Comparison of ENCODE assay signal across 12 mouse cellular contexts in the genomic region with DNA sequence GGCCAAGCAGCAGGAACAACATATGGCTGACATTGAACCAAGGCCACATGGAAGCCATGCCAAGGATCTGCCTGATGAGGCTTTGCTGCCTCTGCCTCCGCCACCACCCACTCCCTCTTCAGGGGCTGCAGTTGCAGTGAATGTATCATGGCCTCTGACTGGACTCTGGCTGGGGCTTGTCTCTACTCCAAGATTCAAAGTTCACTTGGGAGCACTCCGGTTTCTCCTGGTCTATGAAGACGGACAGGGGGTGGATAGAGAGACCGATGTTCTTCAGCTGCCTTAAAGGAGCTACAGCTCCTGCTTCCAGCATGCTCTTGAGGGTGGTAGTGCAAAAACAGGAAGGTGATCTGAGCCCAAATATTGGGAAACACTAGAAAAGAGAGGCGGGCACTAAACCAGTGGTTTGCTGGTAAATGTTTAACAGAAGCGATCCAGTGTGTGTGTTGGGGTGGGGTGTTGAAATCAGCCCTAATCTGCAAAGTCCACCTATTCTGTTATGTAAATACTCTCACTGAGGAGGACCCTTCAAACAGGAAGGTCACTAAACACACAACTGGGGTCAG. TPM values are rescaled to one million over a fixed set of nuclear protein-coding genes. Genes with fewer than 3 reads are reported as not detected.
A peak's percentile ranks its signal among the peaks of the same experiment; 100 is the strongest.
DNase-seq lines count a peak whose midpoint lies in the region; ATAC-seq and TF ChIP-seq lines count a peak whose summit lies in the region.
"Had no signal": no experiment of that assay in that cellular context is flagged by ENCODE, and none has a peak within 500 bp of the region (broad histone marks: within the 10 kb centered on the region; RNA-seq: fewer than 3 reads in every experiment).

No protein-coding gene starts in this region.

- TF ChIP-seq CTCF in embryonic fibroblast, embryonic 13.5 days (IDR thresholded peaks at IDR 0.05; ENCODE audit: borderline replicate concordance, insufficient read depth, low read length) = no peak
- no peak for TF ChIP-seq CTCF in liver, embryonic 14.5 days (IDR thresholded peaks at IDR 0.05; ENCODE audit: low read depth)

- peak overlapping the region; percentile 13; the same call in 1 of the 2 replicates for H3K4me2 ChIP-seq in liver, embryonic 14.5 days (ENCODE audit: low read depth)
- H3K4me2 ChIP-seq: heart, embryonic 12.5 days; neural tube, embryonic 13.5 days had no signal

- H3K36me3 ChIP-seq in liver, embryonic 14.5 days (replicated peaks; ENCODE audit: control insufficient read depth, insufficient read depth, low read depth) = no peaks in the 10 kb centered on the region
- H3K36me3 ChIP-seq: forebrain, embryonic 10.5 days; heart, embryonic 12.5 days; neural tube, embryonic 13.5 days had no signal

- peak; percentile 27; the same call in 1 of the 2 replicates for TF ChIP-seq POLR2A in embryonic fibroblast, embryonic 13.5 days (IDR thresholded peaks at IDR 0.05; ENCODE audit: low read depth, low read length)

- no peak overlapping the region for H3K9ac ChIP-seq in liver, embryonic 14.5 days (replicated peaks)
- H3K9ac ChIP-seq: heart, embryonic 12.5 days; neural tube, embryonic 13.5 days had no signal

- 42% methylated on average over 6 of the region's 6 CpGs for WGBS in liver, embryonic 14.5 days (ENCODE audit: insufficient replicate concordance)

- ATAC-seq in liver, embryonic 14.5 days (ENCODE audit: insufficient read depth) = peak; percentile 68
- ATAC-seq in megakaryocyte progenitor cell, adult 5-6 weeks (replicated peaks; ENCODE audit: poor library complexity) = peak; percentile 85

- DNase-seq in kidney, adult 18-20 months = peak; percentile 76
- no peak for DNase-seq in liver, embryonic 14.5 days (ENCODE audit: low read depth in 3 of 3, low spot score in 3 of 3)
- DNase-seq in neural tube, embryonic 10.5 days (ENCODE audit: extremely low spot score, low spot score) = no peak
- DNase-seq in layer of hippocampus, postnatal 36 days = no peak
- no peak for DNase-seq in testis, postnatal 10 days (ENCODE audit: low spot score)
- DNase-seq in thymus, postnatal 25 days = no peak
- DNase-seq: adrenal gland, adult 8-10 months had no signal

- no peak for TF ChIP-seq EP300 in liver, embryonic 14.5 days (IDR thresholded peaks at IDR 0.05; ENCODE audit: low read depth)

- no peak overlapping the region for H3K4me3 ChIP-seq in embryonic fibroblast, embryonic 13.5 days (ENCODE audit: insufficient read depth, low read length)
- no peak overlapping the region for H3K4me3 ChIP-seq in liver, embryonic 14.5 days (ENCODE audit: insufficient read depth in 1 of 2, low read depth in 2 of 2, low read length in 2 of 2)
- H3K4me3 ChIP-seq: forebrain, embryonic 10.5 days; heart, embryonic 12.5 days; neural tube, embryonic 13.5 days had no signal

- H3K9me3 ChIP-seq in liver, embryonic 14.5 days (ENCODE audit: control insufficient read depth, low read length) = no peaks in the 10 kb centered on the region
- H3K9me3 ChIP-seq: forebrain, embryonic 10.5 days; heart, embryonic 12.5 days; neural tube, embryonic 13.5 days had no signal

- peaks cover 3% of the 10 kb centered on the region; the same call in 1 of the 2 replicates for H3K4me1 ChIP-seq in embryonic fibroblast, embryonic 13.5 days (ENCODE audit: control insufficient read depth, insufficient read depth, low read length)
- H3K4me1 ChIP-seq in liver, embryonic 14.5 days (replicated peaks; ENCODE audit: control insufficient read depth in 2 of 2, insufficient read depth in 2 of 2, low read length in 1 of 2) = peaks cover 4 to 7% of the 10 kb centered on the region in 2 experiments; a peak in 3 of 4 replicates

- no peak overlapping the region for H3K27ac ChIP-seq in embryonic fibroblast, embryonic 13.5 days (ENCODE audit: insufficient read depth, low read length)
- H3K27ac ChIP-seq in liver, embryonic 14.5 days = peak overlapping the region; percentile 47
- H3K27ac ChIP-seq: forebrain, embryonic 10.5 days; neural tube, embryonic 13.5 days had no signal

- peaks cover 16% of the 10 kb centered on the region for H3K27me3 ChIP-seq in liver, embryonic 14.5 days (ENCODE audit: control insufficient read depth, insufficient read depth, low read length)

RNA-seq across cellular contexts. Expression of gene Rtkn, which starts 3.7 kb away (rescaled TPM):
- 13.4 and 15.4 TPM in 2 replicates for polyA plus RNA-seq in embryonic fibroblast, embryonic 13.5 days (2011; ENCODE audit: insufficient read length, low read depth, missing spikeins)
- 11.1 TPM in 2 replicates for polyA plus RNA-seq in liver, embryonic 14.5 days (2012; rRNA removed)
- 5.3 and 5.5 TPM in 2 replicates for polyA plus RNA-seq in liver, embryonic 14.5 days (2014; fragmentation: Nextera tagmentation; extraction: Ambion mirVana)
- 1.9 and 2.4 TPM in 2 replicates for total RNA-seq in megakaryocyte progenitor cell, adult 5-6 weeks (2015)
- total RNA-seq in megakaryocyte progenitor cell, adult 5-6 weeks (2017) = 2.2 and 2.4 TPM in 2 replicates
- 10 to 100 TPM; 75.9 to 90.3 TPM for total RNA-seq in layer of hippocampus, postnatal 36 days (2021)

RNA-seq across cellular contexts. Expression of gene Ino80b, which starts 6.3 kb away (rescaled TPM):
- 6.6 and 7.4 TPM in 2 replicates for polyA plus RNA-seq in embryonic fibroblast, embryonic 13.5 days (2011; ENCODE audit: insufficient read length, low read depth, missing spikeins)
- polyA plus RNA-seq in liver, embryonic 14.5 days (2012; rRNA removed) = 9.4 and 11.6 TPM in 2 replicates
- 4.4 and 5.2 TPM in 2 replicates for polyA plus RNA-seq in liver, embryonic 14.5 days (2014; fragmentation: Nextera tagmentation; extraction: Ambion mirVana)
- 20.7 and 24.4 TPM in 2 replicates for total RNA-seq in megakaryocyte progenitor cell, adult 5-6 weeks (2015)
- 35.5 and 44.4 TPM in 2 replicates for total RNA-seq in megakaryocyte progenitor cell, adult 5-6 weeks (2017)
- 10 to 100 TPM; 21.2 to 23.5 TPM for total RNA-seq in layer of hippocampus, postnatal 36 days (2021)

RNA-seq across cellular contexts. Expression of gene Wbp1, which starts 10.2 kb away (rescaled TPM):
- 37.3 and 44.5 TPM in 2 replicates for polyA plus RNA-seq in embryonic fibroblast, embryonic 13.5 days (2011; ENCODE audit: insufficient read length, low read depth, missing spikeins)
- 27.7 and 33.6 TPM in 2 replicates for polyA plus RNA-seq in liver, embryonic 14.5 days (2012; rRNA removed)
- 22.0 and 27.1 TPM in 2 replicates for polyA plus RNA-seq in liver, embryonic 14.5 days (2014; fragmentation: Nextera tagmentation; extraction: Ambion mirVana)
- total RNA-seq in megakaryocyte progenitor cell, adult 5-6 weeks (2015) = 25.8 and 27.8 TPM in 2 replicates
- total RNA-seq in megakaryocyte progenitor cell, adult 5-6 weeks (2017) = 85.0 and 96.7 TPM in 2 replicates
- total RNA-seq in layer of hippocampus, postnatal 36 days (2021) = 10 to 100 TPM; 58.2 to 61.4 TPM

RNA-seq across cellular contexts. Expression of gene Mogs, which starts 16.3 kb away (rescaled TPM):
- polyA plus RNA-seq in embryonic fibroblast, embryonic 13.5 days (2011; ENCODE audit: insufficient read length, low read depth, missing spikeins) = 28.0 TPM in 2 replicates
- polyA plus RNA-seq in liver, embryonic 14.5 days (2012; rRNA removed) = 33.9 and 36.9 TPM in 2 replicates
- 28.2 and 32.4 TPM in 2 replicates for polyA plus RNA-seq in liver, embryonic 14.5 days (2014; fragmentation: Nextera tagmentation; extraction: Ambion mirVana)
- total RNA-seq in megakaryocyte progenitor cell, adult 5-6 weeks (2015) = 54.6 and 69.0 TPM in 2 replicates
- 122 and 130 TPM in 2 replicates for total RNA-seq in megakaryocyte progenitor cell, adult 5-6 weeks (2017)
- 10 to 100 TPM; 28.0 to 28.9 TPM for total RNA-seq in layer of hippocampus, postnatal 36 days (2021)

RNA-seq across cellular contexts. Expression of gene Mrpl53, which starts 22.7 kb away (rescaled TPM):
- polyA plus RNA-seq in embryonic fibroblast, embryonic 13.5 days (2011; ENCODE audit: insufficient read length, low read depth, missing spikeins) = 41.9 and 42.7 TPM in 2 replicates
- polyA plus RNA-seq in liver, embryonic 14.5 days (2012; rRNA removed) = 41.1 and 56.6 TPM in 2 replicates
- polyA plus RNA-seq in liver, embryonic 14.5 days (2014; fragmentation: Nextera tagmentation; extraction: Ambion mirVana) = 87.1 and 87.4 TPM in 2 replicates
- 53.6 and 60.8 TPM in 2 replicates for total RNA-seq in megakaryocyte progenitor cell, adult 5-6 weeks (2015)
- total RNA-seq in megakaryocyte progenitor cell, adult 5-6 weeks (2017) = 19.5 and 29.2 TPM in 2 replicates
- total RNA-seq in layer of hippocampus, postnatal 36 days (2021) = 10 to 100 TPM; 64.4 to 69.9 TPM

Comparison
In these comparisons a context has a peak if more than half of its experiments do, and no peak if none do; other contexts are left out.
1. RNA of gene Rtkn, which starts 3.7 kb away (total RNA-seq): 75.9 to 90.3 TPM in layer of hippocampus, postnatal 36 days; 1.9 to 2.4 TPM in megakaryocyte progenitor cell, adult 5-6 weeks; every median in the first group is over 10 times any median in the second.